Mouse (Mus musculus) hematopoietic multipotent progenitor cell, adult 10-12 weeks (in vitro differentiated cells): ENCODE measurements around the gene Fbxo27. TPM values are rescaled to one million over a fixed set of nuclear protein-coding genes. Genes with fewer than 3 reads are reported as not detected.

Experiments
- polyA plus RNA-seq: library from polyadenylated mRNA; stranded (reverse); fragments of >175 nt; gene quantifications from 2 replicates; pipeline ENCODE4 v1.2.3, GENCODE M21; 2012; ENCODE audit warnings: low replicate concordance

The Fbxo27 gene
- 1.7 and 3.7 TPM in 2 replicates for polyA plus RNA-seq

DNA sequence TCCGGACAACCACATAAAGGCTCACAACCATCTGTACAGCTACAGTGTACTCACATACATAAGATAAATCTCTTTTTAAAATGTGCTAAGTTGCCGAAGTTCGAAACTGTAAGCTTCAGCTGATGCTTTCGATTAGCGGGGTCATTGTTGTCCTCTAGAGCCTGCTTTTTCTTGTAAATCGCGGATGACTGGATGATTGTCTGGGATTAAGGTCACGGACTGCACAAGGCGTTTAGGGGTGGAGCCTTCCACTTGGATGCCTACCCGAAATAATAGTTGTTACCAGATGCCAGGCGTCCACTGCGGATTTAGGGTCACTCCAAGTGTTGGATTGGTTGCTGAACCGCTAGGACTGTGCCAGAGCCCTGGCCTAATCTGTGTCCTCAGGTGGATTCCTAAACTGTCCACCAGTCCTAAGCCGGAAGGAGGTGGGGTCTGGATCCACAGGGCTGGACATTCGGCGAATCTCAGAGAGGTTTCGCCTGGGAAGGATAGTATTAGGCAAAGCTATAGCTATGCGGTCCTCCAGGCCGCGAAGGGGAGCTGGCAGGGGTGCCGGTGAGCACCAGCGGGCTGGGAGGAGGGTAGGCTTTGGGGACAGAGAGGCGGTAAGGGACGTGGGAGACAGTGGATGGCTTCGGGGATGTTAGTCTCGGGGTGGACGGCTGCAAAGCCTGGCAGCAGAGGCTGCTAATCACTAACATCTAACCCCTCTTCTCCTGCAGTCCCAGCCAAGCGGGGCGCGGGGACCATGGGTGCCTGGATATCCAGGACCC is at the start of gene Fbxo27:
Gene Fbxo27 (plus strand): TSS at position 305 of the 776 bp plus-strand sequence.

DNA sequence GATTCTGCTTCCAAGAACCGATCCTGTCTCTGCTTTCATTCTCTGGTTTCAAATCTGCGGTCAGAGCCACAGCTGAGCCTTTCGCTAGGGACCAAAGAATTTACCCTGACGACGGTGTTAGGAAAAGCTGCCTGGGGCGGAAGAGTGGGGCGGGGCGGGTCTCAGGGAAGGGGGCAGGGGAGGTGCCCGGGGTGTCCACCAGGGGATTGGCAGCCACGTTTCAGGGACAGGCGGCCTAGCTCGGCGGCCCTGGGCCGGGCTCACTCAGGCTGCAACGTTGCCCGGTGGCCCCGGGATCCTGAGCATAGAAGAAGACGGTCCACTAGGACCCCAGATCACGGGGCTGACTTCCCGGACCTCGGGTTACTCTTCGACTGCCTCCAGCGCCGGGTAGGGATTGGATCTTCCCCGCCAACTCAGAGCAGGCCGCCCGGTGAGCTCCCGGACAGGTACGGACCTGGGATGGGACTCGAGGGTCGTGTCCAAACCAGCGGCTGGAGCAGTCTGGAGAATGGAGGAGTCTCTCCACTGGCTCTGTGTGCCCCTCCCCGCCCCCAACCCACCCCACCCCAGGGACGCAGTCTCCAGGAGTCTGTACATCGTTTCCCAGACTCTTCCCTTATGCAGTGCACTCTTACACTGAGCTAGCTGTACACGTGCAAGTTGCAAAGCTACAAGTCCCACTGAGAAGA is 24.1 kb downstream of the Fbxo27 start, which contains the start of gene Fbxo17:
Gene Fbxo17 (plus strand): TSS at position 215 of the 692 bp plus-strand sequence.

DNA sequence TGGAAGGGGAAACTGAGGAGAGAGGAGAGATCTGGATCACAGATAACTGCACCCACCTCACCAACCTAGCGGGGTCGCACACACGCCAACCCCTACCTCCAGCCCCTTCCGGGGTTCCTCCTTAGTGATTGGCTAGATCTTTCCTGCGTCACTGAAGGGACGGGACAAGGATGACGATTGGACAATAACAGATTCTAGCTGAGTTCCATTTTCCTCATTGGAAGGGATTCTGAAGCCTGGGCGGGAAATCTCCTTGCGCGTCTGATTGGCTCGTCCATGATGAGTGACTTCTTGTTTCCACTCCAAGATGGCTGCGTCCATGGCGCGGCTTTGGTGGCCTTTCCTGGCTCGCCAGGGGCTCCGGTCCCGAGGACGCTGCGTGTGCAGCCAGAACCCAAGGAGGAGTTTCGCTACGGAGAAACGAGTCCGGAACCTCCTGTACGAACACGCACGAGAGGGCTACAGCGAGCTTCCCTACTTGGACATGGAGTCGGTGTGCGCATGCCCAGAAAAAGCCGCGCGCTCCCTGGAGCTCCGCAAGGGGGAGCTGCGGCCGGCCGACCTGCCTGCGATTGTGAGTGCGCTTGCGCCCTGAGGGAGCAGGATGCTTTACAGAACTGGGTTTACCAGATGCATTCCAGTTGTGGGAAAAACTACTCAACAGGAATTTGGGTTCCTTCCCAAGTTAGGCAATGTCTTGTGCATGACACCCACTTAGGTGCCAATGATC is 49.2 kb downstream of the Fbxo27 start, which contains the start of the genes Mrps12 and Sars2:
Gene Mrps12 (minus strand): TSS at position 112 of the 730 bp plus-strand sequence.
Gene Sars2 (plus strand): TSS at position 284 of the 730 bp plus-strand sequence.

Other genes with a start within 250 kb of the Fbxo27 start
- 3.2 and 10.3 TPM in 2 replicates for gene Lrfn1, start 240.9 kb upstream of the Fbxo27 start, polyA plus RNA-seq
- not detected in 2 replicates for gene Ifnl2, start 182.4 kb upstream of the Fbxo27 start, polyA plus RNA-seq
- gene Ifnl3, start 170.0 kb upstream of the Fbxo27 start, polyA plus RNA-seq: not detected in 2 replicates
- gene Sycn, start 152.0 kb upstream of the Fbxo27 start, polyA plus RNA-seq: 1.4 TPM in 1 of 2 replicates, not detected in the other
- 1.1 and 2.7 TPM in 2 replicates for gene Nccrp1, start 145.6 kb upstream of the Fbxo27 start, polyA plus RNA-seq
- gene Samd4b, start 94.7 kb upstream of the Fbxo27 start, polyA plus RNA-seq: 102 and 209 TPM in 2 replicates
- gene Pak4, start 94.7 kb upstream of the Fbxo27 start, polyA plus RNA-seq: 31.7 and 62.2 TPM in 2 replicates
- gene Acp7, start 61.5 kb upstream of the Fbxo27 start, polyA plus RNA-seq: not detected in 2 replicates
- 5.3 and 10.8 TPM in 2 replicates for gene Fbxo17, start 24.0 kb downstream of the Fbxo27 start, polyA plus RNA-seq
- 101 and 240 TPM in 2 replicates for gene Mrps12, start 49.0 kb downstream of the Fbxo27 start, polyA plus RNA-seq
- gene Sars2, start 49.1 kb downstream of the Fbxo27 start, polyA plus RNA-seq: 31.9 and 34.0 TPM in 2 replicates
- not detected in 2 replicates for gene Ccer2, start 63.3 kb downstream of the Fbxo27 start, polyA plus RNA-seq
- gene Sirt2, start 73.9 kb downstream of the Fbxo27 start, polyA plus RNA-seq: 147 and 155 TPM in 2 replicates
- gene Nfkbib, start 74.7 kb downstream of the Fbxo27 start, polyA plus RNA-seq: 141 and 276 TPM in 2 replicates
- gene Rinl, start 96.1 kb downstream of the Fbxo27 start, polyA plus RNA-seq: 181 and 415 TPM in 2 replicates
- gene Hnrnpl, start 115.7 kb downstream of the Fbxo27 start, polyA plus RNA-seq: 330 and 575 TPM in 2 replicates
- 11.3 and 45.0 TPM in 2 replicates for gene Ech1, start 132.4 kb downstream of the Fbxo27 start, polyA plus RNA-seq
- gene Lgals4, start 141.0 kb downstream of the Fbxo27 start, polyA plus RNA-seq: 3.5 and 5.1 TPM in 2 replicates
- gene Lgals7, start 171.0 kb downstream of the Fbxo27 start, polyA plus RNA-seq: 0.22 and 0.39 TPM in 2 replicates
- 0.03 TPM in 1 of 2 replicates, not detected in the other for gene Capn12, start 188.6 kb downstream of the Fbxo27 start, polyA plus RNA-seq